Mouse (Mus musculus) erythroblast, embryonic 14.5 days (primary cell): ENCODE results near the gene Gm10142.

Source experiments
- GATA1 ChIP-seq: IDR thresholded peaks from 2 replicates; pipeline ENCODE4 v1.6.1; 2012; ENCODE audit warnings: low read length, inconsistent platforms, mixed read lengths
- TAL1 ChIP-seq: IDR thresholded peaks from 3 replicates; pipeline ENCODE4 v1.6.1; 2012; ENCODE audit warnings: low read length, inconsistent platforms, mixed read lengths

DNA sequence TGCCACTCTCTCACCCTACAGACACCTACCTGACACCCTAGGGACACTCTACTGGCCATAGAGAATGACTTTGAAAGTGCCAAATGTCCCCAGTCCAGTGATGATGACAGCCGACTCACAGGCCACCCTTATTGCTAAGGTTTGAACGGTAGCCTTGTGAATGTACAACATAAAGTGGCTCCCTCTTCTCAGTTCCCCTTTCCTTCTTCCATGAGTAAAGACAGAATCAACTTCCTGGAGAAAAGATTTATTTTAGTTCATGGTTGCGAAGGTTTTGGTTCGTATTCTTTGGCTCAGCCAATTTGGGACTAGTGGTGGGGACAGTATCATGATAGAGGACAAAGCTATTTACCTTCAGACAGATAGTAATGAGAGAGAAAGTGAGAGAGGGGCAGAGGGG is 23.3 kb downstream of the Gm10142 start:
- TF ChIP-seq GATA1 (no peak), TAL1 (no peak)
